Mouse (Mus musculus) kidney, embryonic 15.5 days (tissue): ENCODE measurements at regions not wholly inside any gene's neighbourhood (a gene's known extent, or its start where the extent isn't known, plus 50 kb on each side); places are given as distances from the start of the nearest gene placed in this dataset.
"Not testable (repeated sequence)": the region's sequence is repeated elsewhere in the genome, so short reads cannot be mapped to it uniquely, and the experiment has no call there.

ENCODE experiments used
- ATAC-seq: fragments of 200-750 bp; cut with Nextera tagmentation; replicated peaks from 2 replicates; pipeline ENCODE4 v1.8.0; 2017; ENCODE audit warnings: moderate TSS enrichment; ENCODE audit not compliant: low FRiP score
- H3K27ac ChIP-seq: fragments of 300-500 bp; sonication (generic); 2 replicates; pipeline ENCODE4 v1.5.1; 2015; ENCODE audit warnings: mild to moderate bottlenecking, inconsistent platforms
- H3K27me3 ChIP-seq: fragments of 300-500 bp; sonication (generic); 2 replicates; pipeline ENCODE4 v1.6.1; 2015; ENCODE audit warnings: inconsistent platforms
- H3K36me3 ChIP-seq: fragments of 300-500 bp; sonication (generic); 2 replicates; pipeline ENCODE4 v1.6.1; 2015; ENCODE audit warnings: inconsistent platforms
- H3K4me1 ChIP-seq: fragments of 300-500 bp; sonication (generic); 2 replicates; pipeline ENCODE4 v1.6.1; 2015; ENCODE audit warnings: inconsistent platforms
- H3K4me2 ChIP-seq: fragments of 300-500 bp; sonication (generic); 2 replicates; pipeline ENCODE4 v1.6.1; 2015; ENCODE audit warnings: moderate library complexity, mild to moderate bottlenecking, inconsistent platforms
- H3K4me3 ChIP-seq: fragments of 300-500 bp; sonication (generic); replicated peaks from 2 replicates; pipeline ENCODE4 v1.5.1; 2015; ENCODE audit warnings: mild to moderate bottlenecking, inconsistent platforms
- H3K9ac ChIP-seq: fragments of 300-500 bp; sonication (generic); 2 replicates; pipeline ENCODE4 v1.6.1; 2015; ENCODE audit warnings: mild to moderate bottlenecking, inconsistent platforms
- H3K9me3 ChIP-seq: fragments of 300-500 bp; sonication (generic); replicated peaks from 2 replicates; pipeline ENCODE4 v1.6.1; 2016; ENCODE audit warnings: inconsistent platforms
- WGBS: fragments of 180-500 bp; shearing (Covaris S2); methylation state at CpG from one replicate; pipeline ENCODE4 v1.1.7; 2015; ENCODE audit warnings: mixed read lengths; 5-methylcytosine and 5-hydroxymethylcytosine counted together

DNA sequence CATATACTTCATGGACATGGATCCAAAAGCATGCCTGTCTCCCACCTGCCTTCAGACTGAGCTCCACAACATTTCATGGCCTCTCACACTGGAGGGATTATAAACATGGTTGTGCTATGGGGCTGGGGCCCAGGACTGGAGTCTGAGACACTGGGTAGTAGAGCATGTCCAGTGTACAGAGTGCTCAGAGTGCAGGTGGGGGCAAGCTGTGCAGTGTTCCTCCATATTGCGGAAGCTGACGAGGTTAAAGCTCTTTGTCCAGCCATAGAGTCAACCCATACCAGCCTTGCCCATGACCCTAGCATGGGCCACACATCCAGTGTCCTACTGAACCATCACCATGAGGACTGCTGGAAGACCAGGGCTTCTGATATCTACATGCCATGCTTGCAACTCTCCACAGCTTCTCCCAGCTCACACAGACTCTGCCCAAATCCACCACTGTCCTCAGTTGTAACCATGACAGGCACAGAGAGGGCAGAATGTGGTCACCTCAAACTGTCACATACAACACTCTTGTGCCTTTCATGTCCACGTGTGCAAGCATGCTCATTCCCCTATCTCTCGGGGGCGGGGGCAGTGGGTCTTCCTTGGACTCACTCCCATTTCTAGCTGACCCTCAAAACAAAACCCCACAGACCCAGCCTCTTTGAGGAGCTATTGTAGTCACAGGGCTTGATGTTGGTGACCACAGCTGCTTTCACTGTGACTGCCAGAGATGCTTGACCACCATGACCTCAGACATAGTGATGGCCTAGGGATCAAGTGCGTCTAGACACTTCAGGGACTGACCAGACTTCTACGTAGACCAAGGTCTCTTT lies 55.9 kb downstream of the Tmem121 start:
- H3K9me3 ChIP-seq = no peaks in the 10 kb centered on the region
- H3K9ac ChIP-seq = no peak overlapping the region
- no peak overlapping the region for H3K27ac ChIP-seq
- no peak overlapping the region for H3K4me3 ChIP-seq
- no peaks in the 10 kb centered on the region for H3K4me1 ChIP-seq
- H3K27me3 ChIP-seq = no peaks in the 10 kb centered on the region
- no peak overlapping the region for H3K4me2 ChIP-seq
- H3K36me3 ChIP-seq = no peaks in the 10 kb centered on the region
- 84% methylated on average over 7 of the region's 7 CpGs for WGBS
- ATAC-seq = 0 out of 2 replicates have a peak, but pooled peaks have one; percentile 36

DNA sequence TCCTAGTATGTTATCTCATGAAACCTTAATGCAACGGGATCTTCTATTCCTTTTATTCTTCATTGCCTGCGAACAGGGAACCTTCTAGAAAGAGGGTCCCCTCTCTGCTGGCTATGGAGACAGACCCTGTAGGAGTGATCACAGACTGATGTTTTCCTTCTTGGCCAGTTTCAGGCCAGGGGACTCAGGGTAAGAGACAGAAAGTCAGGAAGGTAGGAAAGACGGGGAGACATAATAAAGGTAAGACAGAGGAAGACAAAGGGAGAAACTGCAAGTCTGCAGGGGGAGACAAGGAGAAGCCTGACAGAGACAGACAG lies 56.4 kb downstream of the Tmem121 start:
- no peak overlapping the region for H3K27ac ChIP-seq
- no peak for ATAC-seq
- no peaks in the 10 kb centered on the region for H3K36me3 ChIP-seq
- no peaks in the 10 kb centered on the region for H3K9me3 ChIP-seq
- H3K4me3 ChIP-seq = no peak overlapping the region
- 96% methylated on average over 3 of the region's 3 CpGs for WGBS
- H3K4me1 ChIP-seq = no peaks in the 10 kb centered on the region
- H3K4me2 ChIP-seq = no peak overlapping the region
- no peak overlapping the region for H3K9ac ChIP-seq
- no peaks in the 10 kb centered on the region for H3K27me3 ChIP-seq

DNA sequence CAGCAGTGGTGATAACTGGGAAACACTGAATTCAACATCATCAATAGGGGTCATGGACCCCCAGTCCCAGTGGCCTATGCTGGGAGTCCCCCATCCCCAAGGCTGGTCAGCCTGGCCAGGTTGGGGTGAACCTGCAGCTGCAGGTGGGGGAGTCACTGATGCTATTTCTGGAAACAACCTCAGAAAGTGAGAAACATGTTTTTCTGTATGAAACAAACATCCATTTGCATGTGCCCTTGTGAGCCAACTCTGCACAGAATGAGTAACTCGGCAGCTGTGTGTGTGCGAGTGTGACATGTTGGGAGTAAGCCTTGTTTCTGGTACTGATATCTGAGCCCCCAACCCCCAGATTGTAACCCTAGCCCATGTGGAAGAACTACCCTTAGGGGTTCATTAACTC lies 59.0 kb downstream of the Tmem121 start:
- no peaks in the 10 kb centered on the region for H3K27me3 ChIP-seq
- H3K9ac ChIP-seq = no peak overlapping the region
- no peak for ATAC-seq
- WGBS = 71% methylated on average over 2 of the region's 2 CpGs
- no peak overlapping the region for H3K27ac ChIP-seq
- H3K36me3 ChIP-seq = no peaks in the 10 kb centered on the region
- no peak overlapping the region for H3K4me2 ChIP-seq
- H3K9me3 ChIP-seq = no peaks in the 10 kb centered on the region
- H3K4me3 ChIP-seq = no peak overlapping the region
- no peaks in the 10 kb centered on the region for H3K4me1 ChIP-seq

DNA sequence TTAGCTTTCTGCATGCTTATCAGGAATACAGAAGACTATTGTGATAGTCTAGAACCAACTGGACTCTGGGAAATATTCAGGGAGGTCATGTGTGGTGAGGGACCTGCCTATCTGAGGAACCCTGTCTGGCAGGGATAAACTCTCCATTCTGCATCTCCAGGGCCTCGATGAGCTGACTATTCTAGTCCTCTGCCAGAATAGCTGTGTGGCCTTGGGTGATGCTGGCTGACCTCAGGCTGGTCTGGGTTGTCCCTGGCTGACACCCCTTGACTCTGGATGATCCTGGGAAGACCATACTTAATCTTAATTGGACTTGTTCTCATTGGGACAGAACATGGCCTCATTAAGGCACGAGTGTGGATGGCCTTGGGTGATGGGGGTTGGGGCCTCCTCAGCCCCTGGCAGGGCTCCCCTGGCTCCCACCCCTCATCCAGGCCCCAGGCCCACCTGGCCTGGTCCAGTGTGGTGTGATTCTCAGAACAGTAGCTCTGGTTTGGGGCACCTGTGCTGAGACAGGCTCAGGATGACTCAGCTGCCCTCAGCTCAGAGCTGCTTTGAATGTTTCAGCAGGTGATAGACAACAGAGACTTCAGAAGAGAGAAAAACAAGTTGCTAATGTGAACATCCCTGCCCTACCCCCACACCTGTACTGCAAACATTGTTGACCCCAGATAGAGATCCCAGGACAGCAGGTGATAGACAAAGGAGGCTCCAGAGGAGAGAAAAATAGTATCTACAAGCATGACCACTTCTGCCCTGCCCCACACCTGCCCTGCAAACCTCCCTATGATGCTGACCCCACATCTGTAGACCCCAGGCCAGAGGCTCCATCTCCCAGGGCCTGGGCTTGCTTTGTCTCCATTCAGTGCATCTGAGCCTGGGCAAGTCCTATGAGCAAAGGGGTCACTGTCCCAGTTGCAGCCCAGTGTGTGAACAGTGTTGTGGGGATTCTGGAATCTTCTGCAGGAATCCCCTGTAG lies 68.0 kb downstream of the Tmem121 start:
- not testable (repeated sequence) for H3K4me3 ChIP-seq, H3K4me1 ChIP-seq, H3K36me3 ChIP-seq, H3K4me2 ChIP-seq, H3K9me3 ChIP-seq, H3K9ac ChIP-seq, H3K27ac ChIP-seq, ATAC-seq, H3K27me3 ChIP-seq
- WGBS = 78% methylated on average over 2 of the region's 2 CpGs

DNA sequence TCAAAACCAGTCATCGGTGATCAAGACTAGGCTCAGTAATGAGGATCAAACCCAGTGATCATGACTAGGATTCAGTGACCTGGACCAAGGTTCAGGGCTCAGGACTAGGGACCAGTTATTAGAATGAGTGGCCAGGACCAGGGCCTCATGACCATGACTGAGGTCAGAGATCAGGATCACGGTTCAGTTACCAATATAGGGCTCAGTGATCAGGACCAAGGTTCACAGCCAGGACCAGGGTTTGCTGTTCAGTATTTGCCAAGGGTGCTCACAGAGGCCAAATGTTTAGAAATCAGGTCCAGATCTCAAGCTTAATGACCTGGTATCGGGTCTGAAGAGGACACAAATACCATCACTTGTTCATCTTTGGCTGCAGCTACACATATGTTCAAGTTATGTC lies 69.6 kb downstream of the Tmem121 start:
- H3K9me3 ChIP-seq = no peaks in the 10 kb centered on the region
- ATAC-seq = no peak
- 80% methylated on average over 3 of the region's 3 CpGs for WGBS

DNA sequence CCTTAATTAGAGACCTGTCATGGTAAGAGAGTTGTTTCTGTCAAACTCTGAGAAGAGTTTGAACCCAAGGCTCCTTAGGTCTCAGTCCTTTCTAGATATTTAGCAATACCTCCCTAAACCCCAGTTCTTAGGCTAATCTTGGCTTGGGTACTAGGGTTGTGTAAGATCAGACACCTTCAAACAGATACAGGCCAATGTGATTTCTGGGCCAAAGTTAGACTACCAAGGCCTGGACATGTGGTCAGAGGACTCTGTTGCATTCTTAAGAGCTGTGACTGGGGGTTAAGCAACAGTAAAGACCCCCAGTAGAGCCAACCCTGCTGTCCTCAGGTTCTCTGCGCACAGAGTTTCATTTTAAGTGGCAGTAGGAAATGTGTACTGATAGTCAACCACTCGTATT lies 70.9 kb downstream of the Tmem121 start:
- ATAC-seq = no peak
- H3K4me1 ChIP-seq = no peaks in the 10 kb centered on the region
- WGBS = 67% methylated on average over 2 of the region's 2 CpGs
- no peak overlapping the region for H3K9ac ChIP-seq
- H3K4me2 ChIP-seq = no peak overlapping the region
- no peaks in the 10 kb centered on the region for H3K9me3 ChIP-seq
- no peaks in the 10 kb centered on the region for H3K36me3 ChIP-seq
- H3K4me3 ChIP-seq = no peak overlapping the region
- H3K27me3 ChIP-seq = no peaks in the 10 kb centered on the region
- no peak overlapping the region for H3K27ac ChIP-seq

More for the DNA sequence above, 69.6 kb downstream of the Tmem121 start:
- H3K27ac ChIP-seq = no peak overlapping the region
- H3K4me3 ChIP-seq = no peak overlapping the region
- no peaks in the 10 kb centered on the region for H3K4me1 ChIP-seq
- H3K27me3 ChIP-seq = no peaks in the 10 kb centered on the region
- no peaks in the 10 kb centered on the region for H3K36me3 ChIP-seq
- H3K4me2 ChIP-seq = no peak overlapping the region
- H3K9ac ChIP-seq = no peak overlapping the region

DNA sequence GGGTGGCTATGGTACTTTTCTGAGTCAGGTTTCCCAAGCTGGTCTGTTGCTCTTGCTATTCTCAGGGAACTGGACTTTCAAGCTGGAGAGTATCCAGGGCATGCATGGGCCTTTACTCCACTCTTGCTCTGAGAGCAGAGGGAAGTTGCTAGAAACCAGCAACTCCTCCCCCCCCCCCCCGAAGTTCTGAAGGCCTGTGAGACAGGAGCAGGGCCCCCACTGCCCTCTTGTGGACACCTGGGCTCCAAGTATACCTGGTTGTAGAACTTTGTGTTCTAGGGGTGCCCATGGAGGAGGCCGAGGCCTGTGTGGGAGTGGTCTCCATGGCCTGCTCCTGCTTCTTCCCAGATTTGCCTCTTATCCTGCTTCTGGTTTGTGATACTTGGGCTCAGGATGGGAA lies 71.5 kb downstream of the Tmem121 start:
- Histone ChIP-seq H3K4me2 (no peak overlapping the region), H3K36me3 (no peaks in the 10 kb centered on the region), H3K9me3 (no peaks in the 10 kb centered on the region), H3K27me3 (no peaks in the 10 kb centered on the region), H3K9ac (no peak overlapping the region), H3K27ac (no peak overlapping the region), H3K4me1 (no peaks in the 10 kb centered on the region), H3K4me3 (no peak overlapping the region)
- WGBS = 79% methylated on average over 2 of the region's 2 CpGs
- no peak for ATAC-seq

DNA sequence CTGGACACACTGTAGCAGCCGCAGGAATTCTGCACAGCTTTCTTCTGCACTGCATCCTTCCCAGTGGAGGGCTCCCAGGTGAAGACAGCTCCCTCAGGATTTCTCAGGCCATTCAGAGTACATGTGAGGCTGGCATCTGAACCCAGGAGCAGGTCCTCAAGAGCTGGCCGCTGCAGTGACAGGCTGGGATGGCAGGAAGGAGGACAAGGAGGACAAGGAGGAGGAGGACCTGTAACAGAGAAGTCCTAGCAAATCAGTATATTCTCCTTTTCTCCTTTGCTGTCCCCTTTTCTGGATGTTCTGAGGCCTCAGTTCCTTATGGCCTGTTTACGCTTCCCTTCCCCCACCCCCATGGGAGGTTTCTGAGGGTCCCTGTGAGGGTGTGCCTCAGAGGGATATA lies 73.7 kb downstream of the Tmem121 start:
- Histone ChIP-seq H3K9me3 (no peaks in the 10 kb centered on the region), H3K4me1 (no peaks in the 10 kb centered on the region), H3K27ac (no peak overlapping the region), H3K4me3 (no peak overlapping the region), H3K4me2 (no peak overlapping the region), H3K27me3 (no peaks in the 10 kb centered on the region), H3K36me3 (no peaks in the 10 kb centered on the region), H3K9ac (no peak overlapping the region)
- 78% methylated on average over 3 of the region's 3 CpGs for WGBS
- ATAC-seq = no peak

DNA sequence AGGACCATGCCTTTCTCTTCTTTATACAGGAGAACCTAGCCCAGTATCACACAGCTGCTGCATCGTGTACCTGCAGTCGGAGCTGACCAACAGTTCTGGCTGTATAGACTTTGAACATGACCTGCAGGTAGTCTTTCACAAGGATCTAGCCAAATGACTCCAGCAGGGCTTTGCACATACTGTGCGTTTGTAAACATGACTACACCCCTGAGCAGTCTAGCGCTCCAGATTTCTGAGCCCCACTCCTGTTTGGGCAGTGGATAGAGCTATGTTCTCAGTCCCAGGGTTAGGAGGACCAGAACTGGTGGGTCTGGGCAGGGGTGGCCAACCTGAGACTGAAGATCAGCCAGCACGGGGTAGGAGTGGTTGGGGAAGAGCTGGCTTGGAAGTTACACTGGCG lies 74.6 kb downstream of the Tmem121 start:
- no peak overlapping the region for H3K9ac ChIP-seq
- no peaks in the 10 kb centered on the region for H3K27me3 ChIP-seq
- H3K4me3 ChIP-seq = no peak overlapping the region
- ATAC-seq = no peak
- no peaks in the 10 kb centered on the region for H3K9me3 ChIP-seq
- no peaks in the 10 kb centered on the region for H3K4me1 ChIP-seq
- no peak overlapping the region for H3K27ac ChIP-seq
- no peak overlapping the region for H3K4me2 ChIP-seq
- WGBS = 86% methylated on average over 6 of the region's 6 CpGs
- H3K36me3 ChIP-seq = no peaks in the 10 kb centered on the region

DNA sequence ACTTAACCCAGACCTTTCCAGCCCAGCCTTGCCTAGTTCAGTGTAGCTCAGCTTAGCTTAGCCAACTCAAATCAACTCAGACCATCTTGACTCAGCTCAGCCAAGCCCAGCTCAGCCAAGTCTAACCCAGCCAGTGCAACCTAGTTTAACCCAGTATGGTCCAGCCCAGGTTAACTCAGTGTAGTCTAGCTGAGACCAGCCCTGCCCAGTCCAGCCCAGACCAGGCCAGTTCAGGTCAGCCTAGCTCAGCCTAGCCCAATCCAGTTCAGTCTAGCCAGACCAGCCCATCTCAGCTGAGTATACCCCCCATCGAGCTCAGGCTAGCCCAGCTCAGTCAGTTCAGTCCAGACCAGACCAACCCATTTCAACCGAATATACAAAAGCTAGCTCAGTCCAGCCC lies 90.2 kb downstream of the Tmem121 start:
- no peak overlapping the region for H3K9ac ChIP-seq
- no peaks in the 10 kb centered on the region for H3K4me1 ChIP-seq
- ATAC-seq = peak; percentile 57
- no peak overlapping the region for H3K4me3 ChIP-seq
- no peaks in the 10 kb centered on the region for H3K9me3 ChIP-seq
- H3K27ac ChIP-seq = no peak overlapping the region
- H3K27me3 ChIP-seq = no peaks in the 10 kb centered on the region
- no peaks in the 10 kb centered on the region for H3K36me3 ChIP-seq
- WGBS = 76% methylated on average over 2 of the region's 2 CpGs
- H3K4me2 ChIP-seq = no peak overlapping the region

DNA sequence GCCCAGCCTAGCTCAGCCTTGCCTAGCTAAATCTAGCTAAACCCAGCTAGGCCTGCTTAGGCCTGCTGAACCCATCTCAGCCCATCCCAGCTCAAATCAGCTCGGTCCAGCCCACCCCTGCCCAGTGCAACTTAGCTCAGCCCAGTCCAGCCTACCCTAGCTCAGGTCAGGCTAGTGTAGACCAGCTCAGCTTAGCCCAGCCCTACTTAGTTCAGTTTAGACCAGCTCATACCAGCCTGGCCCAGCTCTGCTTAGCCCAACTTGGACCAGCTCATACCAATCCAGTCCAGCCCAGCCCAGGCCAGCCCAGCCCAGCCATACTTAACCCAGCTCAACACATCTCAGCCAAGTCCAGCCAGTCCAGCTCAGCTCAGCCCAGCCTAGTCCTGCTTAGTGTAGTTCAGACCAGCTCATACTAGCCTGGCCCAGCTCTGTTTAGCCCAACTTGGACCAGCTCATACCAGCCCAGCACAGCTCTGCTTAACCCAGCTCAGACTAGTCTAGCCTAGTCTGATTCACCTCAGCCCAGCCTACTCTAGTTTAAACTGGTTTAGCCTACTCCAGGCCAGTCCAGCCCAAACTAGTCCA lies 90.7 kb downstream of the Tmem121 start:
- no peaks in the 10 kb centered on the region for H3K36me3 ChIP-seq
- no peak overlapping the region for H3K9ac ChIP-seq
- WGBS = 94% methylated on average over 1 of the region's 1 CpGs

DNA sequence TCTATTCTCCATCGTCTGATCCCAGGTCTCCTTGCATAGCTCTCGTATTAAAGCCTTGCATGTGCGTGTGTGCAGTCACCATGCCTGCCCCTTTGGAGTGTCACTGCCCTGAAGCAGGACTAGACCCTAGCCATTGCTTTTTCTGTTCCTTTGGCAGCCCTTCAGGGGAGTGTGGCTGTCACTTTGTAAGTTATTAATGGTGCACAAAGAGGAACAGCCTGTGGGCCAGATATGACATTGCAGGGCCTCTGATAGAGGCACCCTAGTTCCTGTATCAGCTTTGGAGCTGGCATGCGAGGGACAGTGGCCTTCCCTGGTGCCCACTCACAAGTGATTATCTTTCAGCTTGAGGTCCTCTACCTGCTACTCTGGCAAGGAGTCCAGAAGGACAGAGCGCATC lies 92.0 kb downstream of the Tmem121 start:
- Histone ChIP-seq H3K27me3 (no peaks in the 10 kb centered on the region), H3K36me3 (no peaks in the 10 kb centered on the region), H3K4me1 (no peaks in the 10 kb centered on the region), H3K4me3 (no peak overlapping the region), H3K27ac (no peak overlapping the region), H3K9ac (no peak overlapping the region), H3K9me3 (no peaks in the 10 kb centered on the region), H3K4me2 (no peak overlapping the region)
- 86% methylated on average over 5 of the region's 5 CpGs for WGBS
- no peak for ATAC-seq

More for the DNA sequence above, 90.7 kb downstream of the Tmem121 start:
- Histone ChIP-seq H3K27ac (no peak overlapping the region), H3K4me1 (no peaks in the 10 kb centered on the region), H3K4me2 (no peak overlapping the region), H3K9me3 (no peaks in the 10 kb centered on the region), H3K4me3 (no peak overlapping the region), H3K27me3 (no peaks in the 10 kb centered on the region)
- ATAC-seq = peak; percentile 47
